Mouse (Mus musculus): ENCODE data around the gene F10. TPM values are rescaled to one million over a fixed set of nuclear protein-coding genes. Genes with fewer than 3 reads are reported as not detected.

F10 gene
- polyA plus RNA-seq (2012; ENCODE audit: insufficient read depth, insufficient read length, low replicate concordance, missing spikeins): not detected in 2 replicates

DNA sequence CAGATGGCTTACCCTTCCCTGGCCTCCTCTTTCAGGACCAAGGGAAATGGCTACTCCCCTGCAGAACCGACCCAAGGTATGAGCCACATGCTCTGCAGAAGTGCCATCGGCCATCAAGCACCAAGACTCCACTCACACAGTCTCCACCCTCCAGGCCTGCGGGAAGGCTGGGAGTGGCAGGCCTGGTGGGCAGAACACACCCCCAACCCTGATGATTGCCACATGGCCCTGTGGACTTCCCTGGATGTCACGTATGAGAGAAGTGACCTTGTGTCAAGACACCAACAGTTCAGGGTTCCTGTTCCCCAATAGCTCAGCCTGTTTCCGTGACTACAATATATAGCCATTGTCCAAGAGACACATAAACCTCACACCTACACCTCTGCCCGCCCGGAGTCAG lies at the start of gene F10:
TSS of gene F10 (plus strand) at position 294 of the 400 bp plus-strand sequence.
- 72% methylated on average over 7 of the region's 7 CpGs for whole genome bisulfite sequencing
- Histone ChIP-seq H3K4me1 (ENCODE audit: control insufficient read depth, insufficient read depth, low read length) (peaks cover 33% of the 10 kb centered on the region), H3K4me3 (ENCODE audit: insufficient read depth, low read depth, low read length) (no peak within 1 kb of the TSS), H3K27ac (ENCODE audit: insufficient read depth, low read depth, low read length) (peak within 1 kb of the TSS; percentile 81)
- TF ChIP-seq CTCF (IDR thresholded peaks at IDR 0.05; ENCODE audit: insufficient read depth, low read depth, low read length) (no peak), POLR2A (IDR thresholded peaks at IDR 0.05; ENCODE audit: insufficient read depth, low read depth, low read length) (no peak)

DNA sequence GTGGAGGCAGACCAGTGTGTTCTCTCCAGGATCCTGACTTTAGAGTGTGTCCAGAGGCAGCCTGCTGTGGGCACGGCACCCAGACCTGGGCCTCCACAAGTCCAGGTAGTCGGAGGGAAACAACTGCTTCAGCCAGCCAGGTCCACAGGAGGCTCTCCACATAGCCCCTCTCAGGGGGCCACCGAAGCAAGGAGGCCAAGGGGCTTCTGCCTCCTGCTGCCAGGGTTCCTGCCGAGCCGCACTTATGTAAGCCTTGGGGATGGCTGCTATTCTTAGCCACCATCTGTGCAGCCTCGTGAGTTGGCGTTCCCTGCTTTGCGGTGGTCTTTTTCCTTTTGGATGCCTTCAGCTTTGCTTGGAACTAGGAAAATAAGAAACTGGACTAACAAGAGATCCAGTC lies 49.5 kb upstream of the F10 start:
- no peak for TF ChIP-seq POLR2A (IDR thresholded peaks at IDR 0.05; ENCODE audit: insufficient read depth, low read depth, low read length)
- no peak for TF ChIP-seq CTCF (IDR thresholded peaks at IDR 0.05; ENCODE audit: insufficient read depth, low read depth, low read length)
- peaks cover 45% of the 10 kb centered on the region for H3K4me1 ChIP-seq (ENCODE audit: control insufficient read depth, insufficient read depth, low read length)
- 26% methylated on average over 8 of the region's 8 CpGs for WGBS
- peak overlapping the region; percentile 37 for H3K4me3 ChIP-seq (ENCODE audit: insufficient read depth, low read depth, low read length)
- peak overlapping the region; percentile 96 for H3K27ac ChIP-seq (ENCODE audit: insufficient read depth, low read depth, low read length)

DNA sequence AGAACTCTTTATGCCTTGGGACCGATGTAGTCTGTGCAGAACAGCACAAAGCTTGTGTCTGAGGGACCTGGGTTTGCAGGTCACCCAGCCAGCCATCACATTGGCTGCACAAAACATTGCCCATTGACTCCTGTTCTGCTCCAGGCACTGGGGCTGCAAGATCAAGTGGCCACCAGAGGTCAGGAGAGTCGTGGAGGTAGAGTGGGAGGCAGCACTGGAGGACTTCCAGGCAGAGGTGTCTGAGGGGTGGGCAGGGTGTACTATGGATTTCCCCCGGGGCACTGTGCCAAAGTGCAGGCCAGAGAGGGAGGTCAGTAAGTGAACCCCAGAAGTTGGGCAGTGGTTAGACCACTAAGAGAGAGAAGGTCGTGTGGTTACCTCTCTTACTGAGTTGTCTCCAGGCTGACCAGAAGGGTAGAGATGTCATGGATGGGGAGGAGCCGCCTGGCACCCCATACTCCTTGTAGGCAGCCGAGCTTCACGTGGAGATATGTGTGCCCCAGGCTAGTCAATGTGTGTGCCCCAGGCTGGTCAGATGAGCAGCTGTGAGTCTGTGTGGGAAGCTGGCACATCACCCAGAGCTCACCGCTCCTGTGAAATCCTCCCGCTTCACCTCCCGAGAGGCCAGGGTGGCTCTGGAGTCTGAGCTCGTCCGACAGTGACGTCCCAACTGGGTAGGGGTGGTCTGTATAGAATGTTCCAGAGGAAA lies 48.2 kb upstream of the F10 start:
- 54% methylated on average over 13 of the region's 13 CpGs for WGBS
- Histone ChIP-seq H3K4me1 (ENCODE audit: control insufficient read depth, insufficient read depth, low read length) (peaks cover 43% of the 10 kb centered on the region), H3K4me3 (ENCODE audit: insufficient read depth, low read depth, low read length) (peak overlapping the region; percentile 10; the same call in 1 of the 2 replicates), H3K27ac (ENCODE audit: insufficient read depth, low read depth, low read length) (peak overlapping the region; percentile 96)
- TF ChIP-seq POLR2A (IDR thresholded peaks at IDR 0.05; ENCODE audit: insufficient read depth, low read depth, low read length) (no peak), CTCF (IDR thresholded peaks at IDR 0.05; ENCODE audit: insufficient read depth, low read depth, low read length) (no peak)

DNA sequence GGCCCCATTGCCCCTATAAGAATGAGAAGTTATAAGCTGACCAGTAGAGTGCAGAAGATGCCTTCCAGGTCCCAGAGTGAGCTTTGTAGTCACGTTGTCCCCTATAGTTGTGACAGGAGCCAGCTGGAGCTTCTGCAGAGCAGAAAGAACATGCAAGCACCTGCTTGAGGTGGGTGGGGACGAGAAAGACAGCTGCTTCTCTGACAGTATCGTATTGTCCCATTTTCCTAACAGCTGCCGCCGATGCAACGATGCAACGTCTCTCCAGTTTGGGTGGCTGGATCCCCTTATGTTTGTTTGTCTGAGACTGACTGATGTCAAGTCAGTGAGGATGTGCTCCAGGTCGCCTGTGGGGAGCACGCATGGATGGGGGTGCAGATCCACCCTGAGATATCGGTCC lies 45.7 kb upstream of the F10 start:
- 67% methylated on average over 10 of the region's 10 CpGs for WGBS
- peaks cover 48% of the 10 kb centered on the region for H3K4me1 ChIP-seq (ENCODE audit: control insufficient read depth, insufficient read depth, low read length)
- no peak overlapping the region for H3K27ac ChIP-seq (ENCODE audit: insufficient read depth, low read depth, low read length)

DNA sequence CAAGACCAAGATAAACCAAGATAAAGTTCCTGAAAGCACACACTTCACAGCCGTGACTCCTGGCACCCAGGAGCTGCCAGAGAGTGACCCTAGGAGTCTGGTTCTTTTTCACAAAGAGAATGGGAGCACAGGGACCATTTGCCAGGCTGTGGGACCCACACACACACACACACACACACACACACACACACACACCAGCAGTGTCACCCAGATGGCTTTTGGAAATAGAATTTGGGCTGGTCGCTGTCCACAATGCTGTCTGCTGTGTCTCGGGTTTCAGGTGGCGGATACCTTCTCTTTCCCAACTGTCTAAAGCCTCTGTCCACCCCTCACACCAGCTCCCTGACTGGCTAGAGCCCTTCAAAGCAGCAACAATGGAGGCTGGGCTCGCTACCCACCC lies 42.6 kb upstream of the F10 start:
- WGBS: 90% methylated on average over 5 of the region's 5 CpGs
- TF ChIP-seq POLR2A (IDR thresholded peaks at IDR 0.05; ENCODE audit: insufficient read depth, low read depth, low read length) (no peak), CTCF (IDR thresholded peaks at IDR 0.05; ENCODE audit: insufficient read depth, low read depth, low read length) (no peak)

More for the DNA sequence above, 45.7 kb upstream of the F10 start:
- no peak overlapping the region for H3K4me3 ChIP-seq (ENCODE audit: insufficient read depth, low read depth, low read length)
- TF ChIP-seq CTCF (IDR thresholded peaks at IDR 0.05; ENCODE audit: insufficient read depth, low read depth, low read length): no peak
- TF ChIP-seq POLR2A (IDR thresholded peaks at IDR 0.05; ENCODE audit: insufficient read depth, low read depth, low read length): no peak

DNA sequence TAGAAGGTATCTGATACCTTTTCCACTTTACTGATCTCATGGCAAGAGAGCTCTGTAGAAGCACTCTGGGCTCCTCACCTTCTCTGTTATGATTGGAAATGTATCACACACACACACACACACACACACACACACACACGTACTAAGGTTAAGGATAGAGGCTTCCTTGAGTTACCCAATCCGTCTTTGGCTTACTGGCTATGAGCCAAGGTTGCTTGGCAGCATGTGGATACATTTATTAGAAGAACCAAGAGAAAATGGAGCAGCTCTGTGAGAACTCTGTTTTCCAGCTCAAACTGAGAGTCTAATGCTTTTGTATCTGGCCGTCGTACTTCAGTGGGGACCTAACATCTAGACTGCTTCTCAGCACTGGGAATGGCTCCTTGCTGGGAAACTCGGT lies 41.6 kb upstream of the F10 start:
- 10% methylated on average over 5 of the region's 5 CpGs for WGBS
- no peak overlapping the region for H3K4me3 ChIP-seq (ENCODE audit: insufficient read depth, low read depth, low read length)
- TF ChIP-seq CTCF (IDR thresholded peaks at IDR 0.05; ENCODE audit: insufficient read depth, low read depth, low read length) (no peak), POLR2A (IDR thresholded peaks at IDR 0.05; ENCODE audit: insufficient read depth, low read depth, low read length) (no peak)

More for the DNA sequence above, 42.6 kb upstream of the F10 start:
- no peak overlapping the region for H3K27ac ChIP-seq (ENCODE audit: insufficient read depth, low read depth, low read length)
- H3K4me3 ChIP-seq (ENCODE audit: insufficient read depth, low read depth, low read length): no peak overlapping the region
- H3K4me1 ChIP-seq (ENCODE audit: control insufficient read depth, insufficient read depth, low read length): peaks cover 34% of the 10 kb centered on the region

DNA sequence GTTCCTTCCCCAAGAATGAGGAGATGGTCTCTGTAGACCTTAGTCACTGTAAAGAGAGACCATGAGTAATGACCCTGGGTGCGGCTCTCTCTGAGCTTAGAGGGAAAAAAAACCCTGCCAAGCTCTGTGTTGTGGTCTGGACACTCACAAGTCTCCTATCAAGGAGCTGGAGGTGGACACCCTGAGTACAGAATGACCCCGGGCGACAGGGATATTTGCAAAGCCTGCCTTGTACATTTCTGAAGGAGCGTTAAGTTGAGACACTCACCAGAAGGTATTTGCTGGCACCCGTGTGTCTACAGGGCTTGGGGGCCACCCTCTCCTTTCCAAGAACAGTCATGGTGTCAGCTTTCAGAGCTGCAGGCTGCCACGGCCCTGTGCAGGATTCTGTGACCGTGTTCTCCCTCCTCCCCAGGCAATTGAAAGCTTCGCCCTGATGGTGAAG lies 40.3 kb upstream of the F10 start:
- no peak for TF ChIP-seq CTCF (IDR thresholded peaks at IDR 0.05; ENCODE audit: insufficient read depth, low read depth, low read length)
- TF ChIP-seq POLR2A (IDR thresholded peaks at IDR 0.05; ENCODE audit: insufficient read depth, low read depth, low read length): no peak
- Histone ChIP-seq H3K4me3 (ENCODE audit: insufficient read depth, low read depth, low read length) (no peak overlapping the region), H3K4me1 (ENCODE audit: control insufficient read depth, insufficient read depth, low read length) (peaks cover 26% of the 10 kb centered on the region), H3K27ac (ENCODE audit: insufficient read depth, low read depth, low read length) (no peak overlapping the region)
- WGBS: 79% methylated on average over 8 of the region's 8 CpGs

More for the DNA sequence above, 41.6 kb upstream of the F10 start:
- Histone ChIP-seq H3K27ac (ENCODE audit: insufficient read depth, low read depth, low read length) (no peak overlapping the region), H3K4me1 (ENCODE audit: control insufficient read depth, insufficient read depth, low read length) (peaks cover 34% of the 10 kb centered on the region)

DNA sequence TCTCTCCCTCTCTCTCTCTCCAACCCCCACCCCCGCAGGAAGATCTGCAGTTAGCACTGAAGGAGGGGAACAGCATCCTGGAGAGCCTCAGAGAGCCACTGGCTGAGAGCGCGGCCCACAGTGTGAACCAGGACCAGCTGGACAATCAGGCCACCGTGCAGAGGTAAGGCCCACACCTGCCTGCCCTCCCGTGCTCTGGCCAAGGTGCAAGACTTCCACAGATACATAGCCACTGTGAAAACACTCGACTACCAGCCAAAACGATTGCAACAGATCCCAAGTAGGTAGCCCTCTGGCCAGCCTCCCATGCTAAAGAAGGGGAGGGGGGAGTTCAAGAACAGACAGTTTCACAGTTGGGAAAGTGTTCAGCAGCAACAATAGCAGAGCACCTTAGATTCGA lies 38.8 kb upstream of the F10 start:
- Histone ChIP-seq H3K4me1 (ENCODE audit: control insufficient read depth, insufficient read depth, low read length) (peaks cover 17% of the 10 kb centered on the region), H3K4me3 (ENCODE audit: insufficient read depth, low read depth, low read length) (no peak overlapping the region), H3K27ac (ENCODE audit: insufficient read depth, low read depth, low read length) (no peak overlapping the region)
- no peak for TF ChIP-seq POLR2A (IDR thresholded peaks at IDR 0.05; ENCODE audit: insufficient read depth, low read depth, low read length)
- no peak for TF ChIP-seq CTCF (IDR thresholded peaks at IDR 0.05; ENCODE audit: insufficient read depth, low read depth, low read length)
- 83% methylated on average over 8 of the region's 8 CpGs for WGBS

DNA sequence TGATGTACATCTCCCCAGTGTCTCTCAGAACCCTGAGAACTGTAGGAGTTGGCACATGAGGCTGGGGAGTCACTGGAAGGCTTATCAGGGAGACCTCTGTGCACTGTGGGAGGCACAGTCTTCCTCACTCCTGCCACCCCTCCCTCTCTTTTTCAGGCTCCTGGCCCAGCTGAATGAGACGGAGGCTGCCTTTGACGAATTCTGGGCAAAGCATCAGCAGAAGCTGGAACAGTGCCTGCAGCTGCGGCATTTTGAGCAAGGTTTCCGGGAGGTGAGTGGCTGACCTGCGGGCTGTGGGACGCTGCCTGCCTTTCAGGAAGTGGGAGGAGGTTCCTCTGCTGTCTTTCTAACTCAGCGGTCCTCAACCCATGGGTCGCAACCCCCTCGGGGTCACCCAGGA lies 37.3 kb upstream of the F10 start:
- H3K27ac ChIP-seq (ENCODE audit: insufficient read depth, low read depth, low read length): no peak overlapping the region
- TF ChIP-seq POLR2A (IDR thresholded peaks at IDR 0.05; ENCODE audit: insufficient read depth, low read depth, low read length) (no peak), CTCF (IDR thresholded peaks at IDR 0.05; ENCODE audit: insufficient read depth, low read depth, low read length) (no peak)
- H3K4me1 ChIP-seq (ENCODE audit: control insufficient read depth, insufficient read depth, low read length): peaks cover 6% of the 10 kb centered on the region; the same call in 1 of the 2 replicates
- H3K4me3 ChIP-seq (ENCODE audit: insufficient read depth, low read depth, low read length): no peak overlapping the region
- WGBS: 41% methylated on average over 9 of the region's 9 CpGs

Data from olfactory bulb, adult 2 months (tissue).